Mouse (Mus musculus): ENCODE measurements at regions not wholly inside any gene's neighbourhood (a gene's known extent, or its start where the extent isn't known, plus 50 kb on each side); places are given as distances from the start of the nearest gene placed in this dataset.

- no peak for DNase-seq
These were observed 129.0 kb upstream of the Dynlrb2 start for GRCm38 (mm10) chr8:116375758-116376157.

- DNase-seq = no peak
These were observed 131.7 kb upstream of the Dynlrb2 start for GRCm38 (mm10) chr8:116373063-116373462.

GRCm38 (mm10) chr8:116372574-116372973 lies 132.2 kb upstream of the Dynlrb2 start:
- DNase-seq = no peak

- DNase-seq = no peak
These were observed 132.7 kb upstream of the Dynlrb2 start for GRCm38 (mm10) chr8:116372056-116372455.

GRCm38 (mm10) chr8:116367491-116367890 lies 137.3 kb upstream of the Dynlrb2 start:
- no peak for DNase-seq

GRCm38 (mm10) chr8:116366706-116367105 lies 138.1 kb upstream of the Dynlrb2 start:
- DNase-seq = no peak

GRCm38 (mm10) chr8:116364751-116365150 lies 140.0 kb upstream of the Dynlrb2 start:
- DNase-seq = no peak

- DNase-seq = no peak
These were observed 140.6 kb upstream of the Dynlrb2 start for GRCm38 (mm10) chr8:116364172-116364571.

- no peak for DNase-seq
These were observed 142.4 kb upstream of the Dynlrb2 start for GRCm38 (mm10) chr8:116362351-116362750.

- no peak for DNase-seq
These were observed 145.0 kb upstream of the Dynlrb2 start for GRCm38 (mm10) chr8:116359761-116360160.

GRCm38 (mm10) chr8:116354756-116355155 lies 150.0 kb upstream of the Dynlrb2 start:
- no peak for DNase-seq

- DNase-seq = no peak
These were observed 150.9 kb upstream of the Dynlrb2 start for GRCm38 (mm10) chr8:116353911-116354310.

- DNase-seq = no peak
These were observed 152.1 kb upstream of the Dynlrb2 start for GRCm38 (mm10) chr8:116352635-116353034.

GRCm38 (mm10) chr8:116348971-116349370 lies 155.8 kb upstream of the Dynlrb2 start:
- DNase-seq = no peak

- DNase-seq = no peak
These were observed 157.8 kb upstream of the Dynlrb2 start for GRCm38 (mm10) chr8:116346990-116347389.

- no peak for DNase-seq
These were observed 160.1 kb upstream of the Dynlrb2 start for GRCm38 (mm10) chr8:116344590-116345222.

- DNase-seq = no peak
These were observed 161.2 kb upstream of the Dynlrb2 start for GRCm38 (mm10) chr8:116343534-116343933.

GRCm38 (mm10) chr8:116334772-116335171 lies 170.0 kb upstream of the Dynlrb2 start:
- DNase-seq = no peak

GRCm38 (mm10) chr8:116334101-116334500 lies 170.7 kb upstream of the Dynlrb2 start:
- DNase-seq = no peak

GRCm38 (mm10) chr8:116320014-116320680 lies 184.6 kb upstream of the Dynlrb2 start:
- DNase-seq = no peak

GRCm38 (mm10) chr8:116315410-116315809 lies 189.4 kb upstream of the Dynlrb2 start:
- no peak for DNase-seq

GRCm38 (mm10) chr8:116314429-116315092 lies 190.2 kb upstream of the Dynlrb2 start:
- no peak for DNase-seq

GRCm38 (mm10) chr8:116298891-116299290 lies 205.9 kb upstream of the Dynlrb2 start:
- DNase-seq = no peak

- DNase-seq = no peak
These were observed 214.0 kb upstream of the Dynlrb2 start for GRCm38 (mm10) chr8:116290671-116291245.

Measured in liver (tissue).